Mouse (Mus musculus): ENCODE measurements around the gene Tuba1c. TPM values are rescaled to one million over a fixed set of nuclear protein-coding genes. Genes with fewer than 3 reads are reported as not detected.

The Tuba1c gene
- total RNA-seq, 1 experiment: 424 TPM

GRCm38 (mm10) chr15:99082322-99082721, 52.6 kb downstream of the Tuba1c start:
- Histone ChIP-seq H3K27ac (ENCODE audit: insufficient read depth, low read depth, low read length, poor library complexity, severe bottlenecking) (no peak overlapping the region), H3K4me3 (ENCODE audit: insufficient read depth in 1 of 2, low read depth in 1 of 2, low read length in 2 of 2, poor library complexity in 1 of 2, severe bottlenecking in 1 of 2) (no peak overlapping the region), H3K36me3 (ENCODE audit: control insufficient read depth, insufficient read depth, low read length, poor library complexity, severe bottlenecking) (peaks cover 40% of the 10 kb centered on the region), H3K9me3 (ENCODE audit: control insufficient read depth, insufficient read depth, low read depth, low read length) (no peaks in the 10 kb centered on the region), H3K4me1 (ENCODE audit: control insufficient read depth in 2 of 2, insufficient read depth in 2 of 2, low read length in 2 of 2, poor library complexity in 1 of 2) (peaks cover 0 to 5% of the 10 kb centered on the region in 2 experiments; a peak in 2 of 4 replicates), H3K9ac (ENCODE audit: insufficient read depth, low read depth, low read length, poor library complexity, severe bottlenecking) (no peak overlapping the region)
- in situ Hi-C loops (cut with MboI; ENCODE audit: low sequenced_read_pairs in 2 of 2, unreplicated experiment in 2 of 2): loop anchor here in 1 of 2 experiments (25.0 kb wide), 1 partner anchor 295 kb away; the partner anchor contains the start of genes Wnt1 and Wnt10b
- TF ChIP-seq ZC3H11A (IDR thresholded peaks at IDR 0.05; ENCODE audit: borderline replicate concordance, low read depth, low read length) (no peak), MAFK (IDR thresholded peaks at IDR 0.05; ENCODE audit: insufficient read depth, low read depth, low read length) (no peak), ZNF384 (IDR thresholded peaks at IDR 0.05; ENCODE audit: low read depth, low read length) (no peak), HCFC1 (IDR thresholded peaks at IDR 0.05; ENCODE audit: borderline replicate concordance, insufficient read depth, low read length) (no peak), CHD2 (IDR thresholded peaks at IDR 0.05; ENCODE audit: low read depth, low read length) (no peak)
- no peak for DNase-seq (ENCODE audit: low read depth, low spot score)

GRCm38 (mm10) chr15:99082840-99083239, 53.1 kb downstream of the Tuba1c start:
- in situ Hi-C loops (cut with MboI; ENCODE audit: low sequenced_read_pairs in 2 of 2, unreplicated experiment in 2 of 2): loop anchor here in 1 of 2 experiments (25.0 kb wide), 1 partner anchor 296 kb away; the partner anchor contains the start of genes Wnt1 and Wnt10b
- H3K36me3 ChIP-seq (ENCODE audit: control insufficient read depth, insufficient read depth, low read length, poor library complexity, severe bottlenecking): peaks cover 36% of the 10 kb centered on the region
- no peak overlapping the region for H3K27ac ChIP-seq (ENCODE audit: insufficient read depth, low read depth, low read length, poor library complexity, severe bottlenecking)
- H3K9ac ChIP-seq (ENCODE audit: insufficient read depth, low read depth, low read length, poor library complexity, severe bottlenecking): no peak overlapping the region
- DNase-seq (ENCODE audit: low read depth, low spot score): no peak
- H3K4me3 ChIP-seq (ENCODE audit: insufficient read depth in 1 of 2, low read depth in 1 of 2, low read length in 2 of 2, poor library complexity in 1 of 2, severe bottlenecking in 1 of 2): no peak overlapping the region
- no peaks in the 10 kb centered on the region for H3K9me3 ChIP-seq (ENCODE audit: control insufficient read depth, insufficient read depth, low read depth, low read length)
- peaks cover 0 to 5% of the 10 kb centered on the region in 2 experiments; a peak in 2 of 4 replicates for H3K4me1 ChIP-seq (ENCODE audit: control insufficient read depth in 2 of 2, insufficient read depth in 2 of 2, low read length in 2 of 2, poor library complexity in 1 of 2)
- TF ChIP-seq MAFK (IDR thresholded peaks at IDR 0.05; ENCODE audit: insufficient read depth, low read depth, low read length): no peak
- TF ChIP-seq CHD2 (IDR thresholded peaks at IDR 0.05; ENCODE audit: low read depth, low read length): no peak
- no peak for TF ChIP-seq ZNF384 (IDR thresholded peaks at IDR 0.05; ENCODE audit: low read depth, low read length)
- TF ChIP-seq HCFC1 (IDR thresholded peaks at IDR 0.05; ENCODE audit: borderline replicate concordance, insufficient read depth, low read length): no peak
- TF ChIP-seq ZC3H11A (IDR thresholded peaks at IDR 0.05; ENCODE audit: borderline replicate concordance, low read depth, low read length): no peak

GRCm38 (mm10) chr15:99083258-99083657, 53.6 kb downstream of the Tuba1c start:
- no peaks in the 10 kb centered on the region for H3K9me3 ChIP-seq (ENCODE audit: control insufficient read depth, insufficient read depth, low read depth, low read length)
- no peak overlapping the region for H3K27ac ChIP-seq (ENCODE audit: insufficient read depth, low read depth, low read length, poor library complexity, severe bottlenecking)
- no peak overlapping the region for H3K4me3 ChIP-seq (ENCODE audit: insufficient read depth in 1 of 2, low read depth in 1 of 2, low read length in 2 of 2, poor library complexity in 1 of 2, severe bottlenecking in 1 of 2)
- TF ChIP-seq CHD2 (IDR thresholded peaks at IDR 0.05; ENCODE audit: low read depth, low read length) (no peak), ZNF384 (IDR thresholded peaks at IDR 0.05; ENCODE audit: low read depth, low read length) (no peak), MAFK (IDR thresholded peaks at IDR 0.05; ENCODE audit: insufficient read depth, low read depth, low read length) (no peak), HCFC1 (IDR thresholded peaks at IDR 0.05; ENCODE audit: borderline replicate concordance, insufficient read depth, low read length) (no peak), ZC3H11A (IDR thresholded peaks at IDR 0.05; ENCODE audit: borderline replicate concordance, low read depth, low read length) (no peak)
- peaks cover 32% of the 10 kb centered on the region for H3K36me3 ChIP-seq (ENCODE audit: control insufficient read depth, insufficient read depth, low read length, poor library complexity, severe bottlenecking)
- in situ Hi-C loops (cut with MboI; ENCODE audit: low sequenced_read_pairs in 2 of 2, unreplicated experiment in 2 of 2): loop anchor here in 1 of 2 experiments (25.0 kb wide), 1 partner anchor 296 kb away; the partner anchor contains the start of genes Wnt1 and Wnt10b
- H3K4me1 ChIP-seq (ENCODE audit: control insufficient read depth in 2 of 2, insufficient read depth in 2 of 2, low read length in 2 of 2, poor library complexity in 1 of 2): peaks cover 0 to 5% of the 10 kb centered on the region in 2 experiments; a peak in 2 of 4 replicates
- DNase-seq (ENCODE audit: low read depth, low spot score): no peak
- H3K9ac ChIP-seq (ENCODE audit: insufficient read depth, low read depth, low read length, poor library complexity, severe bottlenecking): no peak overlapping the region

- TF ChIP-seq HCFC1 (IDR thresholded peaks at IDR 0.05; ENCODE audit: borderline replicate concordance, insufficient read depth, low read length): no peak
- no peak for TF ChIP-seq CHD2 (IDR thresholded peaks at IDR 0.05; ENCODE audit: low read depth, low read length)
- no peak for TF ChIP-seq ZNF384 (IDR thresholded peaks at IDR 0.05; ENCODE audit: low read depth, low read length)
- no peak for TF ChIP-seq ZC3H11A (IDR thresholded peaks at IDR 0.05; ENCODE audit: borderline replicate concordance, low read depth, low read length)
- TF ChIP-seq MAFK (IDR thresholded peaks at IDR 0.05; ENCODE audit: insufficient read depth, low read depth, low read length): no peak
- Histone ChIP-seq H3K9me3 (ENCODE audit: control insufficient read depth, insufficient read depth, low read depth, low read length) (no peaks in the 10 kb centered on the region), H3K9ac (ENCODE audit: insufficient read depth, low read depth, low read length, poor library complexity, severe bottlenecking) (no peak overlapping the region), H3K4me1 (ENCODE audit: control insufficient read depth in 2 of 2, insufficient read depth in 2 of 2, low read length in 2 of 2, poor library complexity in 1 of 2) (peaks cover 0 to 9% of the 10 kb centered on the region in 2 experiments; a peak in 2 of 4 replicates), H3K36me3 (ENCODE audit: control insufficient read depth, insufficient read depth, low read length, poor library complexity, severe bottlenecking) (peaks cover 26% of the 10 kb centered on the region), H3K27ac (ENCODE audit: insufficient read depth, low read depth, low read length, poor library complexity, severe bottlenecking) (no peak overlapping the region), H3K4me3 (ENCODE audit: insufficient read depth in 1 of 2, low read depth in 1 of 2, low read length in 2 of 2, poor library complexity in 1 of 2, severe bottlenecking in 1 of 2) (no peak overlapping the region; a peak in 1 of 4 replicates)
- in situ Hi-C loops (cut with MboI; ENCODE audit: low sequenced_read_pairs in 2 of 2, unreplicated experiment in 2 of 2): loop anchor here in 1 of 2 experiments (25.0 kb wide), 1 partner anchor 297 kb away; the partner anchor contains the start of genes Wnt1 and Wnt10b
- no peak for DNase-seq (ENCODE audit: low read depth, low spot score)
Observed at GRCm38 (mm10) chr15:99083867-99084557, 54.3 kb downstream of the Tuba1c start.

Data from ES-E14 (cell line).